Mouse (Mus musculus) liver (tissue): ENCODE results near the gene Polr2j.

ENCODE experiments used
- DNase-seq: peaks from one replicate; pipeline ENCODE4 v3.0.0-alpha.2; 2020; ENCODE audit warnings: mixed read lengths

Gene Polr2j

GRCm38 (mm10) chr5:136115891-136116783 is at the start of gene Polr2j:
TSS of gene Polr2j (plus strand) at chr5:136116631.
- DNase-seq = peak; percentile 97

DNA sequence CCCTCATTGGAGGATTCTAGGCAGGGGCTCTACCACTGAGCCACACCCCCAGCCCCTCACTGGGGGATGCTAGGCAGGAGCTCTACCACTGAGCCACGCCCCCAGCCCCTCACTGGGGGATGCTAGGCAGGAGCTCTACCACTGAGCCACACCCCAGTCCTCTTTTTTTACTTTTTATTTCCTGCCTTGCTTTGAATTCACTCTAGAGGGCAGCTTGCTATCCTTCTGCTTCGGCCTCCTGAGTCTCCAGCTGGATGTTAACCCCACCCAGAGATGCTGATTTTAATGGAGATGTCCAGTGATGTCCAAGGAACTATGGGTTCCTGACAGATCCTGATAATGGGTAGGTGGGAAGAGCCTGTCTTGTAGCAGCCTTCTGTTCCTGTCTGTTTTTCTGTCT is 47.0 kb upstream of the Polr2j start:
- no peak for DNase-seq

DNA sequence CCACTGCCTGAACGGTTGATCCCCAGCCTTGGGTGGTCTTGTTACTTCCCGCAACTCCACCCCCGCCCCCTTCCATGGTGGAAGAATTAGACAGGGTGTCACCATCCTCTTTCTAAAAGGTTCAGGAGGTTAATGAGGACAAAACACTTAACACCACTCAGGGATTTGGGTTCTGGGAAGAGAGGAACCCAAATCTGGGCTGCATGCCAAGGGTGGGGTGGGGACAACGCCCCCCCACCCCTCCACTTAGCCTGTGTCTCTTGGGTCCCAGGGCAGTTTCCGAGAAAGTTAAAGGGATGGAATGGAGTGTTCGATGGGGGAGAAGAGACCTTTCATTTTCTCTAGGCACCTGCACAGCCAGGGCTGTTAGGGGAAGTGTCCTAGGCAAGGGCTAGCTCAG is 43.4 kb upstream of the Polr2j start:
- no peak for DNase-seq

GRCm38 (mm10) chr5:136073526-136073925 is 42.9 kb upstream of the Polr2j start:
- no peak for DNase-seq

DNA sequence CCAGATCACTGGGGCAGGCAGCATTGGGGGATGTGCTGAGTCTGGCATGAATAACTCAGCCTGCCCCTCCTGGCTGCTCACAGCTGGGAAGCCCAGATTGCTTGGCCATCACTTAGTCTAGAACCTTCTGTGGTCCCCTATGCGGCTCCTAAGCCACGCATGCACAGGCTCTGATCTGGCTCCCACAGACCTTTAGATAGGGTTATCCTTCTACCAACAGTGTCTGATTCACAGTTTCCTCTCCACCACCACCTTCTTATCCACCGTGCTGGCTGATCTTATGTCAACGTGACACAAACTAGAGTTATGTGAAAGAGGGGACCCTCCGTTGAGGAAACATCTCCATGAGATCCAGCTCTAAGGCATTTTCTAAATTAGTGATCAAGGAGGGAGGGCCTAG is 41.4 kb upstream of the Polr2j start:
- DNase-seq = no peak

- no peak for DNase-seq
These were observed 40.1 kb upstream of the Polr2j start for GRCm38 (mm10) chr5:136076284-136076683.

- no peak for DNase-seq
These were observed 39.4 kb upstream of the Polr2j start for GRCm38 (mm10) chr5:136077001-136077550.

- DNase-seq = no peak
These were observed 38.3 kb upstream of the Polr2j start for GRCm38 (mm10) chr5:136078136-136078535.

GRCm38 (mm10) chr5:136082345-136082744 is 34.1 kb upstream of the Polr2j start:
- no peak for DNase-seq

DNA sequence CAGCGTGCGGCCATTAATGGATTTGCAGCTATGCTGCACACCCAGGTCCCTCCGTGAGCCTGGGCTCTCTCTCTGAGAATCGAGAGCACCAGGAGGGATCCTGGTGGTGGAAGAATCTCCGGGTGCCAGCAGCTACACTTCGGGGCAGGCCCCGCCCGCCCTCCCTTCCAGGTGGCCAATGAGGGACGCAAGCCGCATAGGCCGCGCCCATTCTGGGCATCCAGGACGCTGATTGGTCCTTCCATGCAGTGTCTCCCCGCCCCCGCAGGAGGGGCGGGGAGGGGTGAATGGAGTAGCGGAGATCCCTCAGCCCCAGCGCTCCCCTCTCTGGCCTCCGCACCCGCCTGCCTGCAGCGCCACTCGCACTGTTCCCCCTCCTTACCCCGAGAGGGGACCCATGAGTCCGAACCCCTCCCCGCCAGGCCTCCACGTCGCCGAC is 32.7 kb upstream of the Polr2j start, which contains the start of gene Rasa4:
Gene Rasa4, plus strand, starts transcription at position 248 of the 439 bp plus-strand sequence.
- peak; percentile 93 for DNase-seq

DNA sequence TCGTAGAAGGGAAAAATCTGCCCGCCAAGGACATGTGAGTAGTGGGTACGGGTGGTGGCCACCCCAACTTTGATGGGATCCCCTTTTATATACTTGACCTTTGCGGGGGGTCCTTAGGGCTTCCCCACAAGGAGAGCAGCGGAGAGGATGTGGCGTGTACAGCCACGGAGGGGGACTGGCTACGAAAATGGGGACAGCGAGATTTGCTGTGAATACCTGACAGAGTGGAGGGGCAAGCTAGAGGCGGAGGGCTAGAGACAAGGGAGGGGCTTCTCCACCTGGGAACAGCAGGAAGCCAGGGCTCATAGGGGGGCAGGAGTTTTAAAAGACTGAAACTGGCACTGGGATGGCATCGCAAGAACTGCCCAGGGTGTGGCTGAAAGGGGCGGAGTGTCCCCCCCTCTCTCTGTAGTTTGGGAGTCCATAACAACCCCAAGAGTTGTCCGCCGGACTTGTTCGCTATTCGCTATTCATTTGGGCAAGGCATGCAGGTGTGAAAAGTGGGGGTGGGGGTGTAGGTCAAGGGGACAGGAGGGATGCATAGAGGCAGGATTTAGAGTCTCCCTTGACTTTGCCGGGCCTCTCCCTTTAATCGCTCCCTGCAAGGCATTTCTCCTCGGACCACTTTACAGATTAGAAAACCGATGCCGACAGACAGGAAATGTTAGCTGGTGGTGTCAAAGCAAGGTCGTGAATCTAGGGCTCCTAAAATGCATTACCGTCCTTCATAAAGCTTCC is 32.1 kb upstream of the Polr2j start:
- DNase-seq = no peak

DNA sequence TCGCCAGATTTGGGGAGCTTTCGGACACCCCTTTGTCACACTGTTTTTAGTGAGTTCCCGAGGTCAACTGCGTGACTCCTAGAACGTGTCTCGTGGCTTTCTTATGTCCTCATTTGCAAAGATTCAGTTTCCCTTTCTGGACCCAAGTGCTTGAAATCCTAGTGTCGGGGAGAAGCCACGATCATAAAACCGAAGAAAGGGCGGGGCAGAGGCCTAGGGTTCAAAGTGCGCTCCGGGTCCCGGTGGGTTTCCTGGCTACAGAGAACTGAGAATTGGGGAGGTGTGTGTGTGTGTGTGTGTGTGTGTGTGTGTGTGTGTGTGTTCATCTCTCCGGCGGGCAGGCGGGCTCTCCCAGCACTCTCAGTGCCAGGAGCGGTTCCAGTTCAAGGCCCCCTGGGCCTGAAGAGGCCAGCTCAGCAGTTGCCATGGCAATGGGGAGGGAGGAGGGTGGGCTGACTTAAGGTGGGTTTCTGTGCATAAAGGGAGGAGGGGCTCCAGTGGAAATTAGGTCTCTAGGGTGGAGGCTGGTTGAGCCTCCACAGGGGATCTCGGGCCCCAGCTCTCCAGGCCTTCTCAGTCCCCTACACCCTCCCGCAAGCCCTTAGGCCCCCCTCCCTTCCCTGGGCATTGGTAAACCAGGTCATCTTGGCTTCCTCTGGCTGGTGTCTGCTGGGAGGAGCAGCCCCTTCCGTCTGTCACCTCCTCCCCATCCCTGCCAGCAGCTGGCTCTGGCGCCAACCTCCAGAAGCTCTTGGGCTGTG is 31.4 kb upstream of the Polr2j start:
- DNase-seq = no peak

DNA sequence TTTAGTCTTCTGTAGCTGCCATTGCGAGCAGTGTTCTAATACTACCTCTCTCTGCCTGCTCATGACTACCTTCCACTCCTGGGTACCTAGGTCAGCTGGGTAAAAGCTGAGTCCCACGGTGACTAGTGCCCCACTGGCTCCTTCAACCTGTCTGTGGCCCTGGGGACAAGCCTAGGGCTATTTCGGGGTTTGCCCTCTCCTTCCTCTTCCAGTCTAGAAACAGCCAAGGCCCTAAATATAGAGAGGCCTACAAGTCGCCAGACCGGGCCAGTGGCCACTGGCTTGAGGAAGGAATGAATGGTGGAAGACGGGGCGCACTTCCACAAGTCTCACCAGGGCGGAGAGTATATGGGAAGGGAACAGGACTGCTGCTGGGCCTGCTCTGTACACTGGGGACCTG is 30.1 kb upstream of the Polr2j start:
- no peak for DNase-seq

- no peak for DNase-seq
These were observed 27.4 kb upstream of the Polr2j start for GRCm38 (mm10) chr5:136088821-136089575.

GRCm38 (mm10) chr5:136091927-136092326 is 24.5 kb upstream of the Polr2j start:
- no peak for DNase-seq

DNA sequence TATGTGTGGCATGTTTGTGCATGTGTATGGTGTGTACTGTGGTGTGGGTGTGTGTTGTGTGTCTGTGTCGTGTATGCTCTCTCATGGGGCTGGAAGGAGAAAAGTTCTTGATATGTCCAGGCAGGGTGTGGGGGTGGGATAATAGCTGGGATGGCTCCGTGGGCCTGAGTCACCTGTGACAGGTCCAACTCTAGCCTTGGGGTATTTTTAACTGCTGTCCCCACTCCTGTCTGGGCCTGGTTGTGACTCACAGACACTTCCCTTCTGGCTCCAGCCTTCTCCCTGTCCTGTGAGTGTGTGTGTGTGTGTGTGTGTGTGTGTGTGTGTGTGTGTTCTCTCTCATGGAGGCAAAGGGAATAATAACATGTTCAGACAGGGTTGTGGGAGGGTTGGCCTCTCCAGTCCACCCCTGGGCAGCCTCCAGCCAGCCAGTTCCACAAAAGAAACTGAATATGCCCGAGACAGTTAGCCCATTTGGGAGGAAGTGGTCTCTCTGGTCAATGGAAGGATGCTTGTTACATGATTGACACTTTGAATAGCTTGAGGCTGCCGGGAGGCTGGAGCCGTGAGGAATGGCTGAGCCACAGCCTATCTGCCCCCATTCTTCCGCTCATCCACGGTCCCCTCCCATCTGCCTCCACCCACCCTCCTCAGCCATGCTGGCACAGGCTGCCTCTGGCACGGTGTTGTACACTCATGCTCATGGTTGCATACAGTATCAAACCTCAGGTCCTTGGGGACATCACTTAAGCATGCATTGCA is 22.0 kb upstream of the Polr2j start:
- no peak for DNase-seq

DNA sequence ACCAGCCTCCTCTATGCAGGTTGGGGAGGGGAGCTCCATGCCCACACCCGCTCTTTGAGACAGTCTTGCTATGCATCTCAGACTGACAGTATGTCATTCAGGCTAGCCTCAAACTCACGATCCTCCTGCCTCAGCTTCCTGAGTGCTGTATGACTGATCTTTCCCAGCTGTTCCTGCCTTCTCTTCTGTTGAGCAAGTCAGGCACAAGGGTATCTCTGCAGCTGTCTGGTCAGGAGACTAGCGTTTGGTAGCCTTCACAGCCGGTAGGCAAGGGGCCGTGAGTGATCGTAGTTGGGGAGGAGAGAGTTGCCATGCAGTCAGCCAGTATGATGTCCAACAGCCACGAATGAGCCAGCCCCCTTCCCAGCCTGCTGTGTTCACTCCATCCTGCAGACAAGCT is 21.3 kb upstream of the Polr2j start:
- DNase-seq = no peak

- no peak for DNase-seq
These were observed 17.9 kb upstream of the Polr2j start for GRCm38 (mm10) chr5:136098536-136098935.

- peak; percentile 74 for DNase-seq
These were observed 14.2 kb upstream of the Polr2j start for GRCm38 (mm10) chr5:136102099-136102820.

DNA sequence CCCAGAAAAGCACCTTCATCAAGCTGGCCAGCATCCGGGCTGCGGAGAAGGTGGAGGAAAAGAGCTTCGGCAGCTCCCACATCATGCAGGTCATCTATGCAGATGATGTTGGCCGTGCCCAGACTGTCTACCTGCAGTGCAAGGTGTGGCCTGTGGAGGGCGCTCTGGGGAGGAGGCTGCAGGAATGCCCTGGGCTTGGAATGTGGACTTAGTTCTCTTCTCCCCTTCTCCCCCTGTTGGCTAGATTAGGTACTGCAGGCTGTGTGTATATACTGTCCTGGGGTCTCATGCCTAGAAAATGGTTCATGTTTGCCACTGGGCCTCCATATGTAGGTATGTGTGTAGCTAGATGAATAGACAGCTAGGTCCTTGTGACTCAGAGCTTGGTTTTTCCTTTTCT is 11.9 kb upstream of the Polr2j start:
- peak; percentile 27 for DNase-seq

DNA sequence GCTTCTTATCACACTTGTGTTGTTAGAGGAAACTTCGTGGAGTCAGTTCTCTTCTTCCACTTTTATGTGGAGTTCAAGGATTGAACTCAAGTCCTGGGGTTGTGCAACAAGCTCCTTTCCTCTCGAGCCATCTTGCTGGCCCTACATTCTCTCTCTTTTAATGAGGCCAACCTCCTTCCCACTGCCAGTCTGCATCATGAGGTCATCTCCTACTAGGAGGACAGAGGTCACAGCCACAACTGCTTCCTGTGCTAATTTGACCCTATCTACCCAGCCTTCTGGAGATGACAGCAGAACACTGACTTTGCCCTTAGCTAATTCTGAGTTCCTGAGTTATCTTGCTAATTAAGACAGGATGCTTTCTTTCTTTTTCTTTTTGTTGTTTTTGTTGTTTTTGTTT is 7.9 kb upstream of the Polr2j start:
- DNase-seq = no peak
